Mouse (Mus musculus) spleen, adult 2 months (tissue): ENCODE results near the gene Lrba. TPM values are rescaled to one million over a fixed set of nuclear protein-coding genes. Genes with fewer than 3 reads are reported as not detected.

ENCODE experiments used
- DNase-seq, 2 experiments: peaks; one replicate each; pipeline versions ENCODE4 v3.0.0 to v3.0.0-alpha.2; 2012 to 2021; ENCODE audit warnings: low spot score in 2 of 2, low read depth in 1 of 2
- H3K27ac ChIP-seq: fragments of 200-500 bp; 2 replicates; pipeline ENCODE4 v1.5.1; 2012; ENCODE audit warnings: low read length, inconsistent platforms; ENCODE audit not compliant: insufficient read depth
- H3K27me3 ChIP-seq: fragments of 200-500 bp; 2 replicates; pipeline ENCODE4 v1.6.1; 2012; ENCODE audit warnings: mild to moderate bottlenecking, moderate library complexity, low read length, inconsistent platforms; ENCODE audit not compliant: control insufficient read depth, insufficient read depth
- H3K36me3 ChIP-seq: fragments of 200-500 bp; 2 replicates; pipeline ENCODE4 v1.6.1; 2012; ENCODE audit warnings: mild to moderate bottlenecking, low read length, inconsistent platforms; ENCODE audit not compliant: control insufficient read depth, insufficient read depth
- H3K4me1 ChIP-seq: fragments of 200-500 bp; 2 replicates; pipeline ENCODE4 v1.6.1; 2011; ENCODE audit warnings: inconsistent platforms; ENCODE audit not compliant: control insufficient read depth, insufficient read depth, insufficient read length
- H3K4me3 ChIP-seq: fragments of 200-500 bp; 2 replicates; pipeline ENCODE4 v1.5.1; 2011; ENCODE audit warnings: mild to moderate bottlenecking, inconsistent platforms; ENCODE audit not compliant: insufficient read depth, insufficient read length; ENCODE audit errors: extremely low read depth
- CTCF ChIP-seq: fragments of 200-500 bp; IDR thresholded peaks from 2 replicates; pipeline ENCODE4 v1.5.1; 2011; ENCODE audit warnings: mild to moderate bottlenecking, inconsistent platforms; ENCODE audit not compliant: insufficient read depth, insufficient read length, insufficient replicate concordance; ENCODE audit errors: extremely low read depth
- POLR2A ChIP-seq: fragments of 200-500 bp; IDR thresholded peaks from 2 replicates; pipeline ENCODE4 v1.6.1; 2011; ENCODE audit warnings: low read depth, low read length, inconsistent platforms
- WGBS: fragments of 180-500 bp; shearing (Covaris S2); methylation state at CpG from one replicate; pipeline ENCODE4 v1.1.7; 2018; 5-methylcytosine and 5-hydroxymethylcytosine counted together
- polyA plus RNA-seq: library from polyadenylated mRNA; depleted of rRNA; stranded (reverse); fragments of >200 nt; gene quantifications from 2 replicates; pipeline ENCODE4 v1.2.3, GENCODE M21; 2012

Lrba gene
- polyA plus RNA-seq, 1 experiment = 9.1 TPM

GRCm38 (mm10) chr3:86253791-86254190 is 29.3 kb downstream of the Lrba start:
- H3K27ac ChIP-seq = no peak overlapping the region
- H3K4me3 ChIP-seq = no peak overlapping the region
- DNase-seq = no peak
- H3K36me3 ChIP-seq = no peaks in the 10 kb centered on the region
- 82% methylated on average over 1 of the region's 1 CpGs for WGBS
- H3K4me1 ChIP-seq = 0 out of 2 replicates have a peak, but pooled peaks cover 2% of the 10 kb centered on the region
- no peaks in the 10 kb centered on the region for H3K27me3 ChIP-seq
- TF ChIP-seq POLR2A (no peak), CTCF (no peak)

GRCm38 (mm10) chr3:86268074-86268702 is 43.7 kb downstream of the Lrba start:
- DNase-seq = peak in 1 of 2 experiments; percentile 9
- WGBS = 24% methylated on average over 1 of the region's 1 CpGs

GRCm38 (mm10) chr3:86275651-86276050 is 51.2 kb downstream of the Lrba start:
- Histone ChIP-seq H3K36me3 (no peaks in the 10 kb centered on the region), H3K27me3 (no peaks in the 10 kb centered on the region), H3K27ac (no peak overlapping the region), H3K4me1 (no peaks in the 10 kb centered on the region), H3K4me3 (no peak overlapping the region)
- no peak for DNase-seq
- 3% methylated on average over 1 of the region's 1 CpGs for WGBS
- TF ChIP-seq POLR2A = no peak
- no peak for TF ChIP-seq CTCF

More at GRCm38 (mm10) chr3:86268074-86268702, 43.7 kb downstream of the Lrba start:
- Histone ChIP-seq H3K4me1 (no peaks in the 10 kb centered on the region), H3K36me3 (no peaks in the 10 kb centered on the region), H3K4me3 (no peak overlapping the region), H3K27me3 (no peaks in the 10 kb centered on the region), H3K27ac (no peak overlapping the region)
- TF ChIP-seq CTCF = no peak
- TF ChIP-seq POLR2A = no peak

GRCm38 (mm10) chr3:86291326-86291725 is 66.8 kb downstream of the Lrba start:
- Histone ChIP-seq H3K4me1 (no peaks in the 10 kb centered on the region), H3K27ac (no peak overlapping the region), H3K27me3 (no peaks in the 10 kb centered on the region), H3K36me3 (no peaks in the 10 kb centered on the region; the same call in 1 of the 2 replicates), H3K4me3 (no peak overlapping the region)
- WGBS = 95% methylated on average over 8 of the region's 8 CpGs
- TF ChIP-seq POLR2A (no peak), CTCF (no peak)
- no peak for DNase-seq

- H3K36me3 ChIP-seq = peaks cover 4% of the 10 kb centered on the region
- H3K4me3 ChIP-seq = no peak overlapping the region
- H3K27me3 ChIP-seq = no peaks in the 10 kb centered on the region
- no peaks in the 10 kb centered on the region for H3K4me1 ChIP-seq
- no peak overlapping the region for H3K27ac ChIP-seq
- DNase-seq = no peak
- no peak for TF ChIP-seq POLR2A
- no peak for TF ChIP-seq CTCF
- WGBS = 97% methylated on average over 1 of the region's 1 CpGs
Observed at GRCm38 (mm10) chr3:86294866-86295265, 70.4 kb downstream of the Lrba start.

GRCm38 (mm10) chr3:86296214-86296613 is 71.7 kb downstream of the Lrba start:
- 69% methylated on average over 8 of the region's 8 CpGs for WGBS

GRCm38 (mm10) chr3:86308833-86309232 is 84.4 kb downstream of the Lrba start:
- Histone ChIP-seq H3K36me3 (peaks cover 8% of the 10 kb centered on the region), H3K27me3 (no peaks in the 10 kb centered on the region), H3K4me3 (no peak overlapping the region), H3K27ac (no peak overlapping the region), H3K4me1 (no peaks in the 10 kb centered on the region)
- WGBS = 84% methylated on average over 2 of the region's 2 CpGs
- TF ChIP-seq CTCF = no peak
- TF ChIP-seq POLR2A = no peak
- DNase-seq = no peak

More at GRCm38 (mm10) chr3:86296214-86296613, 71.7 kb downstream of the Lrba start:
- Histone ChIP-seq H3K4me1 (no peaks in the 10 kb centered on the region), H3K27me3 (no peaks in the 10 kb centered on the region), H3K27ac (no peak overlapping the region), H3K4me3 (no peak overlapping the region), H3K36me3 (peaks cover 4% of the 10 kb centered on the region)
- TF ChIP-seq POLR2A = no peak
- no peak for TF ChIP-seq CTCF
- no peak for DNase-seq
